Mouse (Mus musculus) myocyte (in vitro differentiated cells): ENCODE data around the gene Cntn4.

Experiments
- CEBPB ChIP-seq: IDR thresholded peaks from 2 replicates; pipeline ENCODE4 v1.6.1; 2011; ENCODE audit warnings: mild to moderate bottlenecking, moderate library complexity; ENCODE audit not compliant: poor library complexity, insufficient read depth, severe bottlenecking
- E2F4 ChIP-seq: IDR thresholded peaks from one replicate; pipeline ENCODE4 v1.6.1; 2011; ENCODE audit warnings: mild to moderate bottlenecking, control low read depth, moderate library complexity; ENCODE audit not compliant: insufficient read depth
- MAX ChIP-seq: IDR thresholded peaks from one replicate; pipeline ENCODE4 v1.6.1; 2011; ENCODE audit warnings: low read depth, mild to moderate bottlenecking, control low read depth
- MYOD1 ChIP-seq, 3 experiments: IDR thresholded peaks; one replicate each; pipeline ENCODE4 v1.6.1; 2011; ENCODE audit warnings: control low read depth in 2 of 3, low read depth in 2 of 3, mild to moderate bottlenecking in 2 of 3, moderate library complexity in 1 of 3; ENCODE audit not compliant: insufficient read length in 2 of 3, control insufficient read depth in 1 of 3
- MYOG ChIP-seq, 3 experiments: IDR thresholded peaks; one replicate each; pipeline ENCODE4 v1.6.1; 2011; ENCODE audit warnings: control low read depth in 2 of 3, low read depth in 2 of 3, mild to moderate bottlenecking in 2 of 3; ENCODE audit not compliant: insufficient read length in 2 of 3, control insufficient read depth in 1 of 3, insufficient read depth in 1 of 3
- POLR2A ChIP-seq: IDR thresholded peaks from one replicate; pipeline ENCODE4 v1.6.1; 2011; ENCODE audit warnings: low read depth, mild to moderate bottlenecking, control low read depth, moderate library complexity; ENCODE audit not compliant: insufficient read length
- POLR2AphosphoS2 ChIP-seq: IDR thresholded peaks from one replicate; pipeline ENCODE4 v1.6.1; 2011; ENCODE audit warnings: low read depth, control low read depth; ENCODE audit not compliant: insufficient read length
- REST ChIP-seq: IDR thresholded peaks from one replicate; pipeline ENCODE4 v1.6.1; 2011; ENCODE audit warnings: mild to moderate bottlenecking, control low read depth, moderate library complexity; ENCODE audit not compliant: insufficient read depth, insufficient read length
- SRF ChIP-seq: IDR thresholded peaks from one replicate; pipeline ENCODE4 v1.6.1; 2011; ENCODE audit warnings: low read depth; ENCODE audit not compliant: control insufficient read depth, insufficient read length
- TCF12 ChIP-seq: IDR thresholded peaks from one replicate; pipeline ENCODE4 v1.6.1; 2011; ENCODE audit warnings: mild to moderate bottlenecking, control low read depth; ENCODE audit not compliant: poor library complexity, insufficient read depth, severe bottlenecking
- USF1 ChIP-seq: IDR thresholded peaks from one replicate; pipeline ENCODE4 v1.6.1; 2011; ENCODE audit warnings: low read depth, mild to moderate bottlenecking, control low read depth, moderate library complexity

DNA sequence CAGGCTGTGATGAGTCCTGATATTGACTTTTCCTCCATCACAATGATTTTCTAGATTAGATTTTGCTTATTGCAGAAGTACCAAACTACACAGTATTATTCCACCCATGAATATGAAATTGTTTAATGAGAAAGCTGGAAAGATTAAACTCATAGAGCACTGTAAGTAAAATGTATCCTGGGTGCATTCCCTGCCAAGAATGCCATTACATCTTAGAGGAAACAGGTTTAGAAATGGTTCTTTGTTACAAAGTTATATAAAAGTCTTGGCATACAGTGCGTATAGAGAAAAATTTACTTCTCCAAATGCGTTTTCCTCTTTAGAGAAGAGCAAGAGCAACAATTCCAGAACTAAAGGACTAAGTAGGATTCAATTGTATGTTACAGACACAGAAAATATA is 261.8 kb downstream of the Cntn4 start:
- TF ChIP-seq POLR2A (no peak), MAX (no peak), POLR2AphosphoS2 (no peak), E2F4 (no peak), MYOD1 (IDR thresholded peaks at IDR 0.05; ENCODE audit: control insufficient read depth in 1 of 3, insufficient read length in 2 of 3, low read depth in 2 of 3) (no peak), REST (no peak), USF1 (no peak), TCF12 (no peak), SRF (no peak), MYOG (IDR thresholded peaks at IDR 0.05; ENCODE audit: control insufficient read depth in 1 of 3, insufficient read depth in 1 of 3, insufficient read length in 2 of 3, low read depth in 2 of 3) (no peak), CEBPB (no peak)
